Mouse (Mus musculus) CD4-positive helper T cell, adult 2 months (primary cell): ENCODE measurements around the gene Olfr137.

Experiments
- DNase-seq: peaks from one replicate; pipeline ENCODE4 v3.0.0-alpha.2; 2012; ENCODE audit warnings: low read depth, missing footprints, low spot score

The Olfr137 gene

GRCm38 (mm10) chr17:38307470-38307869 is at the start of gene Olfr137:
Gene Olfr137, minus strand, starts transcription at chr17:38307570.
- no peak for DNase-seq

GRCm38 (mm10) chr17:38329531-38329930 is 22.2 kb upstream of the Olfr137 start, which contains the start of gene Olfr136:
Gene Olfr136, plus strand, starts transcription at chr17:38329831.
- DNase-seq: no peak

GRCm38 (mm10) chr17:38260735-38261134 is 46.6 kb downstream of the Olfr137 start, which contains the start of gene Olfr138:
Gene Olfr138, plus strand, starts transcription at chr17:38261035.
- no peak for DNase-seq
